Mouse (Mus musculus) myocyte (in vitro differentiated cells): Measurements from ENCODE around the gene Odf3l2. TPM values are rescaled to one million over a fixed set of nuclear protein-coding genes. Genes with fewer than 3 reads are reported as not detected.
A peak's percentile ranks its signal among the peaks of the same experiment; 100 is the strongest.

ENCODE experiments used
- H3K27me3 ChIP-seq: one replicate; pipeline ENCODE4 v1.6.1; 2011; ENCODE audit not compliant: control insufficient read depth, insufficient read depth, insufficient read length
- H3K36me3 ChIP-seq: one replicate; pipeline ENCODE4 v1.6.1; 2011; ENCODE audit not compliant: control insufficient read depth, insufficient read depth
- H3K4me2 ChIP-seq: one replicate; pipeline ENCODE4 v1.6.1; 2011; ENCODE audit warnings: low read depth, control low read depth
- H3K4me3 ChIP-seq: one replicate; pipeline ENCODE4 v1.5.1; 2011; ENCODE audit warnings: mild to moderate bottlenecking, control low read depth, moderate library complexity
- H3K79me2 ChIP-seq: one replicate; pipeline ENCODE4 v1.6.1; 2011; ENCODE audit not compliant: control insufficient read depth, insufficient read depth
- H3ac ChIP-seq: one replicate; pipeline ENCODE4 v1.6.1; 2011; ENCODE audit not compliant: control insufficient read depth, insufficient read length
- CEBPB ChIP-seq: IDR thresholded peaks from 2 replicates; pipeline ENCODE4 v1.6.1; 2011; ENCODE audit warnings: mild to moderate bottlenecking, moderate library complexity; ENCODE audit not compliant: poor library complexity, insufficient read depth, severe bottlenecking
- E2F4 ChIP-seq: IDR thresholded peaks from one replicate; pipeline ENCODE4 v1.6.1; 2011; ENCODE audit warnings: mild to moderate bottlenecking, control low read depth, moderate library complexity; ENCODE audit not compliant: insufficient read depth
- MAX ChIP-seq: IDR thresholded peaks from one replicate; pipeline ENCODE4 v1.6.1; 2011; ENCODE audit warnings: low read depth, mild to moderate bottlenecking, control low read depth
- MYOD1 ChIP-seq, 3 experiments: IDR thresholded peaks; one replicate each; pipeline ENCODE4 v1.6.1; 2011; ENCODE audit warnings: control low read depth in 2 of 3, low read depth in 2 of 3, mild to moderate bottlenecking in 2 of 3, moderate library complexity in 1 of 3; ENCODE audit not compliant: insufficient read length in 2 of 3, control insufficient read depth in 1 of 3
- MYOG ChIP-seq, 3 experiments: IDR thresholded peaks; one replicate each; pipeline ENCODE4 v1.6.1; 2011; ENCODE audit warnings: control low read depth in 2 of 3, low read depth in 2 of 3, mild to moderate bottlenecking in 2 of 3; ENCODE audit not compliant: insufficient read length in 2 of 3, control insufficient read depth in 1 of 3, insufficient read depth in 1 of 3
- POLR2A ChIP-seq: IDR thresholded peaks from one replicate; pipeline ENCODE4 v1.6.1; 2011; ENCODE audit warnings: low read depth, mild to moderate bottlenecking, control low read depth, moderate library complexity; ENCODE audit not compliant: insufficient read length
- POLR2AphosphoS2 ChIP-seq: IDR thresholded peaks from one replicate; pipeline ENCODE4 v1.6.1; 2011; ENCODE audit warnings: low read depth, control low read depth; ENCODE audit not compliant: insufficient read length
- REST ChIP-seq: IDR thresholded peaks from one replicate; pipeline ENCODE4 v1.6.1; 2011; ENCODE audit warnings: mild to moderate bottlenecking, control low read depth, moderate library complexity; ENCODE audit not compliant: insufficient read depth, insufficient read length
- SRF ChIP-seq: IDR thresholded peaks from one replicate; pipeline ENCODE4 v1.6.1; 2011; ENCODE audit warnings: low read depth; ENCODE audit not compliant: control insufficient read depth, insufficient read length
- TCF12 ChIP-seq: IDR thresholded peaks from one replicate; pipeline ENCODE4 v1.6.1; 2011; ENCODE audit warnings: mild to moderate bottlenecking, control low read depth; ENCODE audit not compliant: poor library complexity, insufficient read depth, severe bottlenecking
- TCF3 ChIP-seq: IDR thresholded peaks from one replicate; pipeline ENCODE4 v1.6.1; 2011; ENCODE audit warnings: low read depth, control low read depth; ENCODE audit not compliant: insufficient read length
- USF1 ChIP-seq: IDR thresholded peaks from one replicate; pipeline ENCODE4 v1.6.1; 2011; ENCODE audit warnings: low read depth, mild to moderate bottlenecking, control low read depth, moderate library complexity
- polyA plus RNA-seq: library from polyadenylated mRNA; unstranded; fragments of >200 nt; fragmentation: generic; extraction: Trizol; gene quantifications from one replicate; pipeline ENCODE4 v1.2.1, GENCODE M21; 2012; ENCODE audit warnings: missing spikeins

The Odf3l2 gene
- polyA plus RNA-seq, 1 experiment: not detected

DNA sequence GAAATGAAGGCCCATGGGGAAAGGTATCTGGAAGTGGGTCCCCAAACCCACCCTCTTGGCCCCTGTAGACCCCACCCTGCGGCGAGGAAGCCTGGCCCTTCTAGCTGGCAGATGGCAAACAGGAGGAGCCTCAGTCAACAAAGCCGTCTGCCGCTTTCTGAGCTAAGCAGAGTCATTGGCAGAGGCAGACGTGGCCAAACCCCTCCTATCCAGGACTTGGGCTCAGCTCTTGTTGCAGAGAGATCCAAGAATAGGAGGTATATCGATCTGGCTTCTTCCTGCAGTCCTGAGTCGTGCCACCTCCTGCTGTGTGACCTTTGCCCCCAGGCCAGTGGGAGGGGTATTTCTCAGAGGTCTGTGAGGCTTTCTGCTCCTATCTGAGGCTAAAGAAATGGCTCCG lies 29.7 kb downstream of the Odf3l2 start:
- Histone ChIP-seq H3K79me2 (no peaks in the 10 kb centered on the region), H3K36me3 (no peaks in the 10 kb centered on the region), H3K4me2 (no peak overlapping the region), H3K4me3 (no peak overlapping the region), H3ac (no peak overlapping the region), H3K27me3 (peaks cover 27% of the 10 kb centered on the region)
- TF ChIP-seq MYOG (IDR thresholded peaks at IDR 0.05; ENCODE audit: control insufficient read depth in 1 of 3, insufficient read depth in 1 of 3, insufficient read length in 2 of 3, low read depth in 2 of 3): no peak
- no peak for TF ChIP-seq TCF12
- TF ChIP-seq POLR2AphosphoS2: no peak
- no peak for TF ChIP-seq MAX
- no peak for TF ChIP-seq USF1
- TF ChIP-seq E2F4: no peak
- no peak for TF ChIP-seq MYOD1 (IDR thresholded peaks at IDR 0.05; ENCODE audit: control insufficient read depth in 1 of 3, insufficient read length in 2 of 3, low read depth in 2 of 3)
- TF ChIP-seq SRF: no peak
- no peak for TF ChIP-seq TCF3
- TF ChIP-seq POLR2A: no peak
- no peak for TF ChIP-seq CEBPB
- TF ChIP-seq REST: no peak

DNA sequence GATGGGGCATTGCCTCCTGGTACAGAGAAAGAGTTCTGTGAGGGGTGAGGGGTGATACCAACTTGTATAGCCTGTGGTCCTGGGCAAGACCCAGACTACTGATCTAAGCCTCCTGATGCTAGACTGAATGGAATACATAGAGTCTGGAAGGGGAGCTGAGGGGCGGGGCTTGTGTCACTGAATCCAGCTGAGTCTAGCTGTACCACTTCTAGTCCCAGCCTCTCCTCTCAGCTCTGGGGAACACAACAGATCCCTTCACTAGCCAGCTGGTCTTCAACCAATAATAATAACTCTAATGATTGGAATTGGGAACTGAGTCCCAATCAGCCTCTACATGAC lies 31.3 kb downstream of the Odf3l2 start:
- Histone ChIP-seq H3K36me3 (no peaks in the 10 kb centered on the region), H3K27me3 (peaks cover 36% of the 10 kb centered on the region), H3K79me2 (no peaks in the 10 kb centered on the region), H3K4me3 (no peak overlapping the region), H3K4me2 (peak overlapping the region; percentile 50), H3ac (no peak overlapping the region)
- TF ChIP-seq REST (no peak), MAX (no peak), TCF3 (no peak), CEBPB (no peak), TCF12 (no peak), USF1 (no peak), POLR2AphosphoS2 (no peak)

DNA sequence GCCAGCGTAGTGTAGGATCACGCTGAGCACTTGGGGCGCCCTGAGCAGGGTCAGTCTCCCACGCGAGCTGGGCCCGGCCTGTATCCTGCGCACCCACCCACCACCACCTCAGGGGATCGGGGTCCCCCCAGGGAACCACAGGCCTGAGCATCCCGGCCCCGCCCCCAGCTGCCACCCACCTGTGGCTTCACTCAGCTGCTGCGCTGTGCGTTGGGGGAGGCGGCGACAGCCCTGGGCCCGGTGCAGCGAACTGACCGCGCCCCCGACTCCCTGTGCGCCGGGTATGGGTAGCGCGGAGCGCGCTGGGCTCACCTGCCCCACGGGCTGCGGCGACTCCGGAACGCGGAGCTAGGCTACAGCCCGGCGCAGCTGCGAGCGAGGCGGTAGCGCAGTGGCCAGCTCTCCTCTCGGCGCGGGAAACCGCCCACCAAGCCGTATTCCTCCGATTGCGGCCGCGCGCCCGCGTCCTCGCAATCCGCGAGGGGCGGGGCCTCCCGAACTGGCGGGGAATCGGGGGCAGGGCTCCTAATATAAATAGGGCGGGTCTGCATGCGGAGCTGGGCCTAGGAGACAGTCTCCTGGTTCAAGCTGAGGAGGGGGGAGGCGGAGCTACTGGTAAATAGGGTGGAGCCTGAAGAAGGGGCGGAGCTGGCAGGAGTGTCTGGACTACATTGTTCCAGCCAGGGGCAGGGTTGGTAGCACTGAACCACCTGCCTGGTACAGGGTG lies 31.8 kb downstream of the Odf3l2 start, which contains the start of gene C2cd4c:
Gene C2cd4c (minus strand): TSS at position 448 of the 727 bp plus-strand sequence.
- no peak within 1 kb of the TSS for H3ac ChIP-seq
- no peaks in the 10 kb centered on the region for H3K79me2 ChIP-seq
- H3K4me3 ChIP-seq: no peak within 1 kb of the TSS
- TF ChIP-seq MYOD1 (IDR thresholded peaks at IDR 0.05; ENCODE audit: control insufficient read depth in 1 of 3, insufficient read length in 2 of 3, low read depth in 2 of 3) (peak in 1 of 3 experiments; percentile 33), MYOG (IDR thresholded peaks at IDR 0.05; ENCODE audit: control insufficient read depth in 1 of 3, insufficient read depth in 1 of 3, insufficient read length in 2 of 3, low read depth in 2 of 3) (peak in 1 of 3 experiments; percentile 37), USF1 (no peak)
- peak within 1 kb of the TSS; percentile 50 for H3K4me2 ChIP-seq
- H3K36me3 ChIP-seq: no peaks in the 10 kb centered on the region
- H3K27me3 ChIP-seq: peaks cover 39% of the 10 kb centered on the region

DNA sequence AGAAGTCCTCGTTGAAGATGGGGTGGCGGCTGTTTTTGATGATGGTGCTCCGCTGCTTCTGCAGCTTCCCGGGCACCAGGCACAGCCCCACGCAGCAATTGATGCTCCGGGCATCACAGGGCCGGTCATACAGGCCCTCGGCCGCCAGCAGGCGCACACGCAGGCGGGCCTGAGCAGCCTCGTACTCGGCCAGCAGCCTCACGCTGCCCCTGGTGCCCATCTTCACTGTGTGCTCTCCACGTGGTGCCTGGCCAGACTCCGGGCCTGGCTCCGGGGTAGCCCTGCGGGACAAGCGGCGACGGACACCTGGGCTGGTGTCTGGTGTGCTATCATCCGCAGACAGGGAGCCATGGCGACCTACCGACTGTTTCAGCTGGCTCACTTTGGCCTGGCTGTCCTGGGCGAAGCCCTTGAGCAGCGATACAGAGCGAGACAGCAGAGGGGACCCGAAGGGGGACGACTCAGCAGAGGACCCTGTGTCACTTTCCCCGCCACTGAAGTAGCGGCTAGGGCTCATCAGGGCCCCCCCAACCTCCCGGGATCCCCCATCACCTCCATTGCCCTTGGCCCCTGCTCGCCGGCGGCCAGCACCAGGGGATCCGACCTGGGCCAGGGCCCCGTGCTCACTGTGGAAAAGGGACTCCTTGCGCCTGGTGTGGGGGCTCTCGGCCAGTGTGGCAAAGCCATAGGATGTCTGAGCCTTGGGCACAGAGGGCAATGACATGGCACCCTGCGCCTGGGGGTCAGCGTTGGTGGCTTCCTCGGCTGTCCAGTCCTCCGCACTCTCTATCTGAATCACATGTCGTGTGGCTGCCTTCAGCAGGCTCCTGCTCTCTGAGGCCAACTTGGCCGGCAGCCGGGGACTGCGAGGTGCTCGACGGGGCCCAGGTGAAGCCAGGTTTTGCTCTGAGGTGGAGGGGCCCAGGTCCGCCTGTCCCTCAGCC lies 33.1 kb downstream of the Odf3l2 start:
- no peaks in the 10 kb centered on the region for H3K79me2 ChIP-seq
- no peak for TF ChIP-seq TCF3
- TF ChIP-seq SRF: no peak
- TF ChIP-seq USF1: no peak
- no peak for TF ChIP-seq MYOG (IDR thresholded peaks at IDR 0.05; ENCODE audit: control insufficient read depth in 1 of 3, insufficient read depth in 1 of 3, insufficient read length in 2 of 3, low read depth in 2 of 3)
- TF ChIP-seq POLR2AphosphoS2: no peak
- no peak for TF ChIP-seq POLR2A
- H3K36me3 ChIP-seq: no peaks in the 10 kb centered on the region
- H3K4me3 ChIP-seq: no peak overlapping the region
- peaks cover 44% of the 10 kb centered on the region for H3K27me3 ChIP-seq
- H3ac ChIP-seq: no peak overlapping the region
- no peak overlapping the region for H3K4me2 ChIP-seq

DNA sequence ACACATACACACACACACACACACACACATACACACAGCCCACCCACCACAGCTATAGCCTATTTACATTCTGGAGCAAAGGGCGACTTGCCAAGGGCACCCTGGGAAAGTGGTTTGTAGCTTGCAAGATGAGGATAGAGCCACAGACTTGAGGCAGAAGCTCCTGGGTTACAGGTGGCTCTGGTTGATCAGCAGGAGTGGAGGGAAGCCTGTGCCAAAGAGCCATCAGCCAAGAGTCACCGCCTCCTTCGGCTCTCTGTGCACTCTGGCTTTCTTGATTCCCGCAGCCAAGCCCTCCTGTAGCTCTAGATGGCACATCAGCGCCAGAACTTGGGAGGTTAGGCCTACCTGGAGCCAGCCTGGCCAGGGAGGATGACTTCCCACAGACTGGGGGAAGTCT lies 34.2 kb downstream of the Odf3l2 start:
- H3K27me3 ChIP-seq: peaks cover 44% of the 10 kb centered on the region

More for the DNA sequence above, 34.2 kb downstream of the Odf3l2 start:
- Histone ChIP-seq H3ac (no peak overlapping the region), H3K79me2 (no peaks in the 10 kb centered on the region), H3K36me3 (no peaks in the 10 kb centered on the region), H3K4me3 (no peak overlapping the region), H3K4me2 (no peak overlapping the region)
- TF ChIP-seq CEBPB (no peak), TCF12 (no peak), TCF3 (no peak), MAX (no peak), REST (no peak), E2F4 (no peak), MYOG (IDR thresholded peaks at IDR 0.05; ENCODE audit: control insufficient read depth in 1 of 3, insufficient read depth in 1 of 3, insufficient read length in 2 of 3, low read depth in 2 of 3) (no peak), SRF (no peak), POLR2AphosphoS2 (no peak), USF1 (no peak), POLR2A (no peak)
